Mouse (Mus musculus) embryo, embryonic 11.5 days (tissue): ENCODE data around the gene Gm17359.
A peak's percentile ranks its signal among the peaks of the same experiment; 100 is the strongest.
"Not testable (repeated sequence)": the region's sequence is repeated elsewhere in the genome, so short reads cannot be mapped to it uniquely, and the experiment has no call there.

ENCODE experiments used
- DNase-seq: peaks from one replicate; pipeline ENCODE4 v3.0.0-alpha.2; 2012; ENCODE audit warnings: low read depth, low spot score

Gene Gm17359

DNA sequence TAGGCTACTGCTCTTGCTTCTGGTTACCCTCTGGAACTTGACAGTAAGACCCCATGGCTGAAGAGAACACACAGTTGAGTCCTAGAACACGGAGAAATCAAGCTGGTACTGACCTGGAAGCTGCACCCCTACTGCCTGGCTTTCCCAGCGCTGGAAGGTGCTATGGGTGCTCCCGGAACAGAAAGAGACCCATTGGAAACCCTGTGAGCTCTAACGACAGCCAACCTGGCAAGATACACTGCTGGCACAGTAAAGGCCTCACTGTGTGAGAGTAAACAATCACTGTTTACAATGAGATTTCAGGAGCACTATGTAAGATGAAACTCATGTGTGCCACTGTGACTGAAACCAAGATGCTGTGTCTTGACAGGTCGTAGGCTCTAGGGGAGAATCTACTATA lies 78.6 kb downstream of the Gm17359 start:
- DNase-seq: no peak

DNA sequence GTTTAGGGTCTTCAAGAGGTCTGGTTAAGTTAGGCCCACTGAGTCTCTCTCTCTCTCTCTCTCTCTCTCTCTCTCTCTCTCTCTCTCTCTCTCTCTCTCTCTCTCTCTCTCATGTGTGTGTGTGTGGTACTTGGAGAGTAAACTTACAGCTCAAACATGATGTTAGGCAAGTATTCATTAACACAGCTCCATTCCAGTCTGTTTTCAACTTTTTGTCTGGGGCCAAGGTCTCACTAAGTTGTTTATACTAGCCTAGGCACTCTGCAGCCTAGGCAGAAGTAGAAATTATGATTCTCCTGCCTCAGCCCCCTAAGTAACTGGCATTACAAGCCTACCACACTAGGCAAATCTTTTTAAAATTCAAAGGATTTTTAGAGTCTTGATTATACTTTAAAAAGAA lies 79.5 kb downstream of the Gm17359 start:
- DNase-seq: no peak

DNA sequence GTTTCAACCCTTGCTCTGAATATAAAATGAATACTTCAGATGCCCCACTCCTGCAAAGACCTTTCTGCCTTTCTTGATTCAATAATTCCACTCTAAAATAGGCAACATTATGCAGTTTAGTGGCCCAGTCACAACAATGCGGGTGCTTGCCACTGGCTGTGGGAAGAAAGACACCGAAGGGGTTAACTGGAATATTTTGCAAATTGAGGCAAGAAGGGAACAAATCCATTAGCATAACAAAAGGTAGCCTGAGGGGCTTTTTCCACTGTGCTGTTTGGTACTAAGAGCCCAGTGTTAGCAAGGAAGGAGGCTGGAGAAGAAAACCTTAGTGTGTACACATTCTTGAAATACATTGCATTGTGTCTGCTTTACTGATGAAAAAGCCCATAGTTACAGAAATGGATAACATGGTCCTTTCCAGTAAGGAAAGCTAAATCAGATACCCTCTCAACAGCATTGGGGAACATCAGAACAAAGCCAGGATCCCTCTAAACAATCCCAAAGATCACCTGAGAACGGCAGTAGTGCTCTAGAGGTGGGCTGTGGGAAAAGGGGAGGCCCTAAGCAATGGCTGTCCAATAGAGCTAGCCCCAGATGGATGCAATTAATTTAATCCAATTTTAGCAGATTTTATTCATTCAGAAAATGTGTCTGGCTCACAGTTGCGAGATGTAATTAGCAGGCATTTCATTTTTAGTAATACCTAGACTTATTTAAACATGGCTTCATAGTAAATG lies 80.7 kb downstream of the Gm17359 start:
- no peak for DNase-seq

DNA sequence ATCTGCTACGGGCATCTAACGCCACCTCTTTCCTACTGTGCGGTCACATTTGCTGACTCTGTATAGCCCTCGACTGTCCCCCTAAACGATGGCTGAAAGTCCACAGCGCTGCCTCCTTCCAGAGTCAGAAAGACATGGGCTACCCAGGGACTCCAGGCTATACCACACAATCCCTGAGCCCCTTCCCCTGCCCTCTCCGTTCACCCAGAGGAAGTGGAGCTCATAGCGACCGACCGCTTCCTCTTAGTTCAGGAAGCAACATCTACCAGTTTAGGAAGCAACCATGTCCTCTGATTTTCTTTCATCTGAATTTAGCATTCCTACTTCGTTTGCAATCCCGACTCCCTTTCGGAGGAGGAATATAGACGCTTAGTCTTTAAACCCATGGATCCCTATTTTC lies 82.5 kb downstream of the Gm17359 start:
- DNase-seq: no peak

DNA sequence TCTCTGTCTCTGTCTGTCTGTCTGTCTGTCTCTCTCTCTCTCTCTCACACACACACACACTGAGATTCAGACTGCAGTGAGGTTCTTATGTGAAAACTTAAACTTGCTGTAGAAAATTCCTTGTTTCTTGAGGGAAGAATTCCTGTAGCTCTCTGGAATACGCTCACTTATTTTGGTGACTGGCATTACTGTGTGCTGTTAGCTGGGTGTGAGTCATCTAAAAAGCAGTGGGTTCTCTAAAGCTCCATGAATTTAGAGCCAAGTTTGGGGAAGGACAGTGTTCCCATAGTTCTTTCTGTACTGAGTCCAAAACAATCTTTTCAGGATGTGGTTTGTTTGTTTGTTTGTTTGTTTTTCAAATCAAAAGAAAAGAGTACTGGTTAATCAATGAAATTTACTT lies 89.0 kb downstream of the Gm17359 start:
- DNase-seq: no peak

DNA sequence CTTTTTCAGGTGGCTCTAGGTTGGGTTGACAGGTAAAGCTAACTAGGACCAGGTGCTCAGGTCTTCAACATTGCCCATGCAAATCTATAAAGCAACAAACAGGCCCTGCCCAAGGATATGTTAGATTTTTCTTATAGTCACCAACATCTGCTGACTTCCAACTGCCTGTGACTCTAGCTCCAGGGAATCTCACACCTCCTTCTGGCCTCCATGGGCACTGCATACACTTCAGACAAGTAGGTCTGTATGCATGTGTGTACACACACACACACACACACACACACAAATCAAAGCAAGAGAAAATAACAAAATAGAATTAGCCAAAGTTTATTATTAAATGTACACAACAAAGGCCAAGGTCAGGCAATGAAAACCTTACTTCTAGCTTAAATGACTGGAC lies 97.1 kb downstream of the Gm17359 start:
- no peak for DNase-seq

DNA sequence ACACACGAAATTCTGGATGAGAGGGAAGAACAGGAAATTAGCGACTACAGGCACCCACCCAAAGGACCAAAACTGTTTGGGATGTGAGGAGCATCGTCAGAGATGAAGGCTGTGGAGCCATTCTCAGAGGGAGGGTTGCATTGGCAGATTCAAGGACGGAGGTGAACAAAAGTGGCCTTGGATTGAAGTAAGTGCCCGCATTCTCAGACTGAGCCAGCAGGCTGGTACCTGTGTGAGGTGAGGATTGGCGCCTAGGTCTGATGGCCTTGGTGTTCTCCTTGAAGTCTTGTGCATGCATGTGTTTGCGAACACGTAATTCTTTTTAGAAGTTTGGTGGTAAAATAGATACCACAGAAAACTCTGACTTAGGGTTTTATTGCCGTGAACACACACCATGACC lies 98.0 kb downstream of the Gm17359 start:
- DNase-seq: no peak

DNA sequence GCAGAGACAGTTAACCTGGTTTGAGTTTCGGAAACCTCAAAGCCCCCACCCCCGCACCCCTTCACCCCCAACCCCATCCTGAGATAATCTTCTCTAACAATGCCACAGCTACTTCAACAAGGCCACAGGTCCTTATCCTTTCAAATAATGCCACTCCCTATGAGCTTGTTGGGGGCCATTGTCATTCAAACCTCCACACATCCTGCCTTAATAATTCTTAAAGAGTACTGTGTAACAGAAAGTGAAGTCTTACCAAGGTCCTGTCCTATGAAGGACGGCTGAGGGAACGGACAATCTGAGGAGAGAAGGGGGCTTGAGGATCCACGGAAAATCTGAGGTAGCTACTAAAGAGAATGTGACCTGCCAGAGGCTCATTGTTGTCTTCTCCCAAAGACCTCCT lies 98.5 kb downstream of the Gm17359 start:
- no peak for DNase-seq

DNA sequence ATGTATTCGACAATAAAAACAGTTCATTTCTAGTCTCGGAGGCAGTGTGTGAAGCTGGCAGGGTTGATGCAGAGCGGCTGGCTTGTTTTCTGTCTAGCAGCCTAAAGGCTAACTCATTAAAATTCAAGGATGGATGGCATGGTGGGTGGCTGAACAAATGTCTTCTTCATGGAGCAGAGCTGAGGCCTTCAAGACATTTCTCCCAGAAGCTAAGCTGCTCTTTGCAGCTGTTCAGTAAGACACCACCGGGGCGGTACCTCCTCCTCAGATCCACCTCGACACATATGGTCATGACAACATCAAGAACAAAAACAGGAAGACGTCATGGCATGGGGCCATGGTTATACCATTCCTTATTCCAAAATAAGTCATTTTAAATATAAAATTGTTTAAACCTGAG lies 99.7 kb downstream of the Gm17359 start:
- no peak for DNase-seq

DNA sequence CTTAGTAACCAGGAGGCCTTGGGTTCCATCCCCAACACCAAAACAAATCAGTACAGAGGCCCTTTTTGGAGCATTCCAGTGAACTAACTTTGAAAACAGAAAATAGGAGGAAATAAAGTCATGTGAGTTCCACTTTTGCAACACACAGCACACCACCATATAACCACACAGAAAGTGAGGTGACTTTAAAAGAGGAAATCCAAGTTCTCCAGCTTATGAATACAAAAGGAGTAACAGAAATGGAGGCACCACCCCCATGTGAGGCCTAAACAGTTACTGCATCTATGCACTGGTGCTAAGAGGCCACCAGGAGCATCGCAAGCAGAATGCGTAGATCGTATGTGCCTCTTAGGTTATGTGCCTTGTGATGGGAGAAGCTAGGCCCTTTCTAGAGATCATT lies 101.8 kb downstream of the Gm17359 start:
- DNase-seq: no peak

DNA sequence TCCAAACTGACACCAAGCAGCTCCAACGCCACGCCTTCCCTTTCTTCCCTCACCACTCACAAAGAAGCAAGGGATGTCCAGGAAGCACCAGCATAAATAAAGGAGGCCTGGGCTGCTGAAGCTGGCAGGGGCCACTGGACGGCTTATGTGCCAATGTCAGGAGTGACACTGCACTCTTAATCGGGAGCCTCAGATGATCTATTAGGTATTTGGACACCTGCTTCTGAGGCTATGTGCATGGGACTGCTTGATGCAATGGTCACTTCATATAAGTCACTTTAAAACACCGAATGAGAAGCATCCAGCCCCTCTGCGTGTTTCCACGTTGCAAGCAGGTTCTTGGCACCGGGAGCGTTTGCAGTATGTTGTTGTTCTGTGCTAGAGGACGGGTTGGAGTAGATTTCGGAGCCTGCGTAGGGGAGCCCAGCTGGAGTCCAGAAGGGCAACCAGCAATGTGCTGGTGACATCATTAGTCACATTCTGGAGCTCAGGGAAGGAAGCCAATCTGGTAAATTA lies 104.6 kb downstream of the Gm17359 start:
- DNase-seq: no peak

DNA sequence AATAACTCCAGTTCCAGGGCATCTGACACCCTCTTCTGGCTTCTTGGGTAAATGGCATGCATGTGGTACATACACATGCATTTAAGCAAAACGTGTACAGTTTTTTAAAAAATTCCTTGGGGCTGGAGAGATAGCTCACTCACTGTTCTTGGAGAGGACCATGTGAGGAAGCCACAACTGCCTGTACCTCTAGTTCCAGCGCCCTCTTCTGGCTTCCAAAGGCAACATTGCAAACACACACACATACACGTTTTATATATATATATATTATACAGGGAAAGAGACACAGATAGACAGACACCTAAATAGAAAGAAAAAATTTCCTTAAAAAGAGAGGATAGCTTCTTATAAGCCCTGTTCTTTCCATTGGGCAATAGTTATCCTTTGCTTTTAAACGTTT lies 107.4 kb downstream of the Gm17359 start:
- DNase-seq: no peak

DNA sequence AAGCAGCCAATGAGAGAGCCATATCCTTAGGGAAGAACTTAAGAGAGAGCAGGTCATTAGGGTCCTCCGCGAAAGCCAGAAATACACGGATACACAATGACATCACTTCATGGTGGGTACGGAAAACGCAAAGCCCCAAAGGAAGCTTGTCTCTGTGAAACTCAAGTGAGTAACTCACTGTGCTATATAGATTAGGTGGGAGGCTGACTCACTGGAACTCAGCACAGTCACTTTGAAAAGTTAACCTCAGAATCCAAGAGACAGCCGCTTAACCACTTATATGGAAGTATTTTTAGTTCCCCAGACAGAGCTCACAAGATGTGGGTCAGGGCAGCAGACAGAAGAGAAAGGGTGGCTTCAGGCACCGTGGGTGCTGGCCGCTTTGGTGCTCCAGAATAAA lies 108.6 kb downstream of the Gm17359 start:
- no peak for DNase-seq

DNA sequence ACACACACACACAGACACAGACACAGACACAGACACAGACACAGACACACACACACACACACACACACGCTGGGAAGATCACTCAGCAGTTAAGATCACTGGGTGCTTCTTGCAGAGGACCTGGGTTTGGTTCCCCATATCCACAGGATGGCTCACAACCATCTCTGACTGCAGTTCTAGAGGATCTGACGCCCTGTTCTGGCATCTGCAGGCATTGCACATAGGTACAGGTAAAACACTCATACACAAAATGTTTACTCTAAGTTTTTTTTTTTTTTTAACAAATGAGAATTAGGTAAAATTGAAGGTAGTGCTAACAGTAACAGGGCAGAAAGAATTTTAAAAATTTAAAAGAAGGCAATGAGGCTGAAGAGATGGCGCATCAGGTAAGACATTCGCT lies 109.7 kb downstream of the Gm17359 start:
- DNase-seq: no peak

DNA sequence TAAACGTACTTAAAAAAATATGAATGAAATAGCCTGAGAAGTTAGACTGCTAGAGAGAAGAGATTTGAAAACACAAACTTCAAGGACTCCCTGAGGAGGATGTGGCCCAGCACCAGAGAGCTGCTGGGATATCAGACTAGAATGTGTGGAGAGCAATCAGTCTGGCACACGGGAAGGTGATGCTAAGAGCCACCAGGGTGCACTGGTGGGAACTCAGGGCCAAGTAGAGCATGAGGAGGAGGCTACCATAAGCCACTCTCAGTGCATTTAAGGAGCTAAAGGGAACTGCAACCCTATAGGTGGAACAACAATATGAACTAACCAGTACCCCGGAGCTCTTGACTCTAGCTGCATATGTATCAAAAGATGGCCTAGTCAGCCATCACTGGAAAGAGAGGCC lies 110.2 kb downstream of the Gm17359 start:
- not testable (repeated sequence) for DNase-seq

DNA sequence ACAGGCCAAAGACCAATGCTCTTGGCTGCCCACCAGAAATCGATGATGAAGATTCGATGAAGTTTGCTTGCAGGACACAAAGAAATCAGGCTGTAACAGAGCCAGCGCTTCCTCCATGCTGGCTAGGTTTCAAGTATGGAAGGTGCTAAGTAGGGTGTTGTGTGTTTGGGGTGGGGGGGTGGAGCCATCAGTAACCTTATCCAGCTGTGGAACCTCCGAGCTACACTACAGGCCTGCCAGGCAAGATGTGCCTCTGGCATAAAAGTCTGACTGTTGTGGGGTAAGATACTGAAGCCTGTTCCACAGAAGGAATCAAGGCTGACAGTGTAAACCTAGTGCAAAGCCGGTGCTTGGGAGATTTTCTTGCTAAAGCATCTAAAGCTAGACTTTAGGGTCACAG lies 112.0 kb downstream of the Gm17359 start:
- no peak for DNase-seq

DNA sequence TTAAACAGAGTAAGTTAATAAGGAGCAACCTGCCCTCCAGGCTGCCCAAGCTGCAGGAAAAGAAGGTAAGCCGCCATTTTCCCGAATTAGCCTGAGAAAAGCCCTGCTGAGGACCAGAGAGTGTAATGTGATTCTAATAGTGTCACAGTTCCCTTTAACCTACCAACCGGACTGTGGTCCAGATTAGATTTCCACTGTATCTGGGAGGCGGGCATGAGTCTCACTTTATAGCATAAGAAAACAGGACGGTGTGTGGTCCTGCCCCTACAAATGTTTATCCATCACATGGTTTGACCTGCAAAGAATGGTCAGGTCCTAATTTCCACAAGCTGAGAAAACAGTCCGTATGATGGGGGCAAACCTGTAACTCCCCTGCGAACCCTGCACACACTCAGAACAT lies 112.9 kb downstream of the Gm17359 start:
- no peak for DNase-seq

DNA sequence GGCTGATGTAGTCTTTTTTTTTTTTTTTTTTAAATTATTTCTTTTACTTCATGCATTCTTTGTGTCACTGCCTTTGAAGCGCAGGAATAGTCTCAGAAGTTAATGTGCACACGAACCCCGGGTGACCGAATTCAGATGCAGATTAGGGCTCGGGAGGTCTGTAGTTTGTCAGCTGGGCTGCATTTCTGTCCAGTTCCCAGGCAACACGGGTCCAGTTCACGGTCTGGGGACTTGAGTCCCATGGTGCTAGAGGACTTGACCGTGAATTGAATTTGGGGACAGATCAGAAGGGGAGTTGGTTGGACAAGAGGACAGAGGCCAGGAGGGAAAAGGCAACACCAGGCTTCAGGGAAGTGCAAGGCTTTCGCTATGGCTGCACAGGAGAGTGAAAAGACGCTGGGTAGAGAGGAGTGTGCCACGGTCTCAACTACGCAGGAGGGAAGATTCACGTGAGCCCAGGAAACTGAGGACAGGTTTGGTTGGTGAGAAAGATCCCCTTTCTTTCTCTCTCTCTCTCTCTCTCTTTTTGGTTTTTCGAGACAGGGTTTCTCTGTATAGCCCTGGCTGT lies 116.3 kb downstream of the Gm17359 start:
- DNase-seq: peak; percentile 17

DNA sequence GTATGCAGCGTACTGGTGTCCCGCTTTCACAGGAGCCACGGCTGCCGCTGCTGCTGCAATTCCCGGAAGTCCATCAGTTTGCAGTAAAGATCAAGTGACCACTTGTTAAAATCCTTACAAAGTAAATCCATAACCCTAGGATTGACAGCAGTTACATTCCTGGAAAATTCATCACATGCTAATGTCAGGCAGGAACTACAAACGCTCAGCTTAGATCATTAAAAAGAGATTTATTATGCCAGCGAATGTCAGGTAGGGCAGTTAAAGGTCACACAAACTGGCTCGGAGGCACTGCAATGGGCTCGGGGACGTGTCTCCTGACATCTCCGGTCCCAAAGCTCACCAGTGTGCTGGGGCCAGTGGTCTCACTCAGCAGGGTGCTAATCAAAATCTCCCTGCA lies 119.3 kb downstream of the Gm17359 start:
- DNase-seq: peak; percentile 20

DNA sequence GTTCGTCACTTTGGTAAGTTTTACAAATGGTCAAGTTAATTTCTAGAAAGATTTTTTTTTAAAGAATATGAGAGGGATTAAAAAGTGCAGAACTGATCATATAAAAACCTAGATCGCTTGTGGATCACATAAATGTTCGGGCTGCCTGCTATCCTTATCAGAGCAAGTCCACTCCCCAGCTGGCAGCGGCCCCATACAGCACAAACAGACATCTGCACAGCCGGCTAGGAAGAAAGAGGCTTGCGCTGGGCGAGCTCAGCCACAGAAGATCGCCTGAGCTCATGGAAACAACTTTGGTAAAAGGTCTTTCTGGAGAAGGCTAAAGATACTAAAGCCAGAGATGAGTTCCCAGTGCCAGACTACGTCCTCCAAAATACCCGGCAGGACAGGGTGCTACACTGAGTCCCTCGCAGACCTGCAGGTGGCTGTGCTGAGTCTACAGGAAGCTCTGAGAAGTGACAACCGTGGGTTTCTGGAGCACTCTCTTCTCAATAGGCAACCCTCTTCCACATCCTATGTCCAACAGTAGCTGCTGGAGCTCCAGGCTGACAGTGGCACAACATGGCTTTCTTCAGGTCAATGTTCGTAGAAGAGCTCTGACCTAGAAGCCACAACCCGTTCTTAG lies 122.3 kb downstream of the Gm17359 start:
- DNase-seq: no peak

DNA sequence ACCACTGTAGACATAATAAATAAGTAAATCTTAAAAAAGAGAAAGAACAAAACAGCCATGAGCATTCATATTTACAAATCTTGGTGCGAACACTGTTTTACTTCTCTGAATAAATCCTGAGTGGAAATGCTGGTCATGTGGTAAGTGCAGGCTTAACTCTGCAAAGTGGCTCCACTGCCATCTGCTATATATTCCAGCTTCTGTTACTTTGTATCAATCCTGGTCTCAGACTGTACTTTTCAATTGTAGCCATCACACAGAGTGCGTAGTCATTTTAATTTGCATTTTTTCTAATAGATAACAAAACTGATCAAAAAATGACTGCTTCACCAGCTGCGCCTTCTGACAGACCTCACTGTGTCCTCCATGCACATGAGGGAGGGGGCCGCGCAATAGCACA lies 133.0 kb downstream of the Gm17359 start:
- DNase-seq: no peak

DNA sequence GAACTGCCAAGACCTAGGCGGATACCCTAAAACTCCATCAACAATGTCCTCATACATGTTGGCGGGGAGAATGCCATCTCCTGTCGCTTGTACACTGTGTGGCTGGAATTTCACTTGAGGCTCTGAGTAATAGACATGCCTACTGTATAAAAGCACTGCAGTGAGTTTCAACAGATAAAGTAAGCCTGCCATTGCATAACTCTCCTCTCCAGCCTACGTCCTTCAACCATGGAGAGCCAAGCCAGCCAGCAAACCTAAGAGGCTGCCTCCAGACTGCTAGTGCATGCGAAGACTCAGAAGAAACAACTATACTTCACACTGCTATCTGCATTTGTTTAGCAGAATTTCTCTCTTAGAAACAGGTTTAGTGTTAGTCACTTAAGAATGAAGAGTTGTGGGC lies 135.9 kb downstream of the Gm17359 start:
- no peak for DNase-seq

DNA sequence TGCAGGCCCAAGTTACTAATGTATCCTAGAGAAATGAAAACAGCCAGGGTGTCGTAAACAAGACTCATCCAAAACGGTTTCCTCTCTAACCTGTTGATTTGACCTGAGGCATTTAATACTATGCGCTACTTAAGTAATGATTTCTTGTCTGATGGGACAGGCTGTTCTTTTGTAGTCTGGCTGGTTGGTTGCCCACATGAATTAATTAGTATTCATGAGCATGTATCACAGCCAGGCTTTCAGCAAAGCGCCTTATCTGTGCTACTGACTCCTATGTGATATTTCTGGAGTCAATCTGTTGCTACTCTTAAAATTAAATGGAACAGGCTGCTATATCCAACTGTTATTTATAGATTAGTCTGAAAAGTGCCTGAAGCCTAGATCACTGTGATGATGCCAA lies 138.4 kb downstream of the Gm17359 start:
- no peak for DNase-seq
